Mouse (Mus musculus): ENCODE results near the gene Gabpb1.

DNA sequence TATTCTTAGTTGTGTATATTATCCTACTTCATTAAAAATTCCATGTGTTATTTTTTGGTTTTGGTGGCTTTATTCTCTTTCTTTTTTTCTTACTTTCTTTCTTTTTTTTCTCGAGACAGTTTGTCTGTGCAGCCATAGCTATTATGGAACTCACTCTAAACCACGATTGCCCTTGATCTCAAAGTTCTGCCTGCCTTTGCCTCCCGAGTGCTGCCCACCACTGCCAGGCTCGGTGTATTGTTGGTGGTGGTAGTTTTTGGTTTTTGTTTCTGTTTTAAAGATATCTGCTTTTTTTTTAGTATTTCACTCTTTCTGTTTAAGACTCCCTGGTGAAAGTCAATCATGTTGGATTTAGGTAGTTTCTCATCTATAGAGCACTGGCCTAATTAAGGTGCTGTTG, 32.2 kb upstream of the Gabpb1 start:
- no peak for TF ChIP-seq POLR2A (IDR thresholded peaks at IDR 0.05; ENCODE audit: control insufficient read depth, extremely low read depth, insufficient read depth, low read length, poor library complexity)
- no peak for TF ChIP-seq CTCF (IDR thresholded peaks at IDR 0.05; ENCODE audit: borderline replicate concordance, control insufficient read depth, extremely low read depth, insufficient read depth, low read length, poor library complexity)

Measured in thymus, adult 2 months (tissue).